Mouse (Mus musculus): Measurements from ENCODE around the gene Clic3. TPM values are rescaled to one million over a fixed set of nuclear protein-coding genes. Genes with fewer than 3 reads are reported as not detected.

Clic3 gene
- total RNA-seq, 2 experiments from 2014 or later, result not detected

DNA sequence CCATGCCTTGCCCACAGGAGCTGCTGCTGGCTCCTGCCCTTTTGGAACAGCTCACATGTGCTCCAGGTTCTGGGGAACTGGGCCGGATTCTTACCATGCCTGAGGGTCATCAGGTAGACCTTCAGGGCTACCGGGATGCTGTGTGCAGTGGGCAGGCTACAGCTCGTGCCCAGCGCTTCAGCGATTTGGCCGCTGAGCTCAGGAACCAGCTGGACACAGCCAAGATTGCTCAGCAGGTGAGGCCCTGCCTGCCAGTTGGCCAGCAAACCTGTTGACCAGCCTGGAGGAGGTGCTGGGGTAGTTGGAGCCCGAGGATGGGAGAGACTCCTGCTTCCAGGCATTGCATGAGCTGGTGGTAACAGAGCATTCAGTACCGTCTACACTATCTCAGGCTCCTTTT is 22.3 kb upstream of the Clic3 start:
- intact Hi-C loops (cut with DNase I; ENCODE audit: low total_unique reads), result no loop called here
- no peak for DNase-seq

DNA sequence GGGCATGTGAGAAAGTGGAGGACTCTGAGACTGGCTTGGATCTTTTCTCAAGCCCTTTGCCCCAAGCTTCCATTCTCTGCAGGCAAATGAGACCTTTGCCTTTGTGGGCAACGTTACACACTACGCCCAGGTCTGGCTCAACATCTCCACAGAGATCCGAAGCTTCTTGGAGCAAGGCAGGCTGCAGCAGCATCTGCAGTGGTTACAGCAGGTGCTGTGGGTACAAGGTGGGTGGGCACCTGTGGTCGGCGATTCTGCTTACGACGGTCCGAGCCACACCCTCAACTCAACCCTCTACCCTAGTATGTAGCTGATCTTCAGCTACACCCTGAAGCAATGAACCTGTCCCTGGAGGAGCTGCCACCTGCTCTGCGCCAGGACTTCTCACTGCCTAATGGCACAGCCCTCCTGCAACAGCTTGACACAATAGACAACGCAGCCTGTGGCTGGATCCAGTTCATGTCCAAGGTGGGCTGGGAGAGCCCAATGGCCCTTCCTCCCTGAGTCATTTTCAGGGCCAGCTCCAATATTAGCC is 20.3 kb upstream of the Clic3 start:
- DNase-seq, result no peak
- intact Hi-C loops (cut with DNase I; ENCODE audit: low total_unique reads), result no loop called here

DNA sequence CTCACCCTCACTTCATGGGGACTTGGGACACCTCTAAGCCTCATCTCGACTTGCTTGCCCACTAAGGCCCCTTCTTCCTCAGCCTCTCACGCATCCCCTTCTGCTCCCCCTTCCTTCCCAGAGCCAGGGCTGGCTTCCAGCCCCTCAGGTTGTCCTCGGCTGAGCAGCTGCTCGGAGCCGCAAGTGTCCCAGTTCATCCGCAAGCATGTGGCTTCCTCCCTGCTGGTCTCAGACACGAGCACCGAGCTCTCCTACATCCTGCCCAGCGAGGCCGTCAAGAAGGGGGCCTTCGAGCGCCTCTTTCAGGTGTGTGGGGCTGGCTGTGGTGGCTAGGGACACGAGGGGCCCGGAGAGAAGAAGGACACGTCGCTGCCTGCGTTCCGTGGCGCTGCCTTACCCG is 15.6 kb upstream of the Clic3 start:
- intact Hi-C loops (cut with DNase I; ENCODE audit: low total_unique reads), result no loop called here

DNA sequence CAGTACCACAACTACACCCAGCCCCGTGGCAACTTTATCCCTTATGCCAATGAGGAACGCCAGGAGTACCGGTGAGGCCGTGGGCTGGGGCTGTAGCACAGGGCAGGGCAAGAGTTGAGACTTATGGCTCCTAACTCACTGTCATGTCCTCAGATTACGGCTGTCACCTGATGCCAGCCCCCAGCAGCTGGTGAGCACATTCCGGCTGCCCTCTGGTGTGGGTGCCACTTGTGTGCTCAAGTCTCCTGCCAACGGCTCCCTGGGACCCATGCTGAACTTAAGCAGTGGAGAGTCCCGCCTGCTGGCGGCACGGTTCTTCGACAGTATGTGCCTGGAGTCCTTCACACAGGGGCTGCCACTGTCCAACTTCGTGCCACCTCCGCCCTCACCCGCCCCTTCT is 14.0 kb upstream of the Clic3 start:
- no peak for DNase-seq
- intact Hi-C loops (cut with DNase I; ENCODE audit: low total_unique reads), result no loop called here

More for the DNA sequence above, 15.6 kb upstream of the Clic3 start:
- no peak for DNase-seq

DNA sequence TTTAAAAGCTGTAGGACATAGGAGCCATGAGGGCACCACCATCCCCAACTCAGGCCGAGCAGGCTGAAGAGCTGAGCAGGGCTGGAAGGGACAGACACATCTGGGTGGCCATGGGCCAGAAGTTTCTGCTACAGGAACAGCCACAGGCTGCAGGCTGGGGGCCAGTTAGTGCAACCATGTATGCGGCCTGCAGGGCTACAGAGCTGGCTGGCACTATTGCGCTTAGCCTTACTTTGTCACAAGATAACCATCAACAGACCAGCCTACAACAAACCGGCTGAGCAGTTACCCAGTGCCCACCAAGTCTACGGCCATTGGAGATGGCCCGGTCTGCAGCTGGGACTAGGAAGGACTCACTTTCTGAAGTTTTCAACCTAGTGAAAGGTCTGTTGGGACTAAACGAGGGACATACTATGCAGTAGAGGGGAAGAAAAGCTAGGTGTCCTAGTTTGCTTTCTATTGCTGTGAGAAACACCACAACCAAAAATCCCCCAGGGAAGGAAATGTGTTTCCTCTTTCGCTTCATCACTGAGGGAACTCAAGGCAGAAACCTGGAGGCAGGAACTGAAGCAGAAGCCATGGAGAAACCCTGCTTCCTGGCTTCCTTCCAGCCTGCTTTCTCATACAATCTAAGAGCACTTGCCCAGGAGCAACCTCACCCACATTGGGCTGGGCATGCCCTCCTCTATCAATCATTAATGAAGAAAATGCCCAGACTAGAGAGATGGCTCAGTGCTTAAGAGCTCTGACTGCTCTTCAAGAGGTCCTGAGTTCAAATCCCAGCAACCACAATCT is 5.6 kb upstream of the Clic3 start:
- intact Hi-C loops (cut with DNase I; ENCODE audit: low total_unique reads), result no loop called here
- DNase-seq, result no peak

DNA sequence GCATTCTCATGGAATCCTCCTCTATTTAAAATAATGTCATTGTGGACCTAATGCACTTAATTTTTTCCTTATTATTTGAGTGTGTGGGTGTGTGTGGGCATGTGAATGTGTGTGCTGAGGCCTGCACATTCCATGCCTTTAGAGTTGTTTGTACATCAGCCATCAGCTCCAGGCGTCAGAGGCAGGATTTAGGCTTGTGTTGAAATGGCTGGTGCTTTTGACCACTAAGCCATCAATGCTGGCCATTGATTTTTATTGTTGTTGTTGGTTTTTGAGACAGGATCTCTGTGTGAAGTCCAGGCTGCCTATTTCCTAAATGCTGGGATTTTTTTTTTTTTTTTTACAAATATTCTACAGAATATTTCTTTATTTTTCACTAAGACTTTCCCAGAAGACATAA is 3.7 kb upstream of the Clic3 start:
- intact Hi-C loops (cut with DNase I; ENCODE audit: low total_unique reads), result no loop called here
- DNase-seq, result no peak

DNA sequence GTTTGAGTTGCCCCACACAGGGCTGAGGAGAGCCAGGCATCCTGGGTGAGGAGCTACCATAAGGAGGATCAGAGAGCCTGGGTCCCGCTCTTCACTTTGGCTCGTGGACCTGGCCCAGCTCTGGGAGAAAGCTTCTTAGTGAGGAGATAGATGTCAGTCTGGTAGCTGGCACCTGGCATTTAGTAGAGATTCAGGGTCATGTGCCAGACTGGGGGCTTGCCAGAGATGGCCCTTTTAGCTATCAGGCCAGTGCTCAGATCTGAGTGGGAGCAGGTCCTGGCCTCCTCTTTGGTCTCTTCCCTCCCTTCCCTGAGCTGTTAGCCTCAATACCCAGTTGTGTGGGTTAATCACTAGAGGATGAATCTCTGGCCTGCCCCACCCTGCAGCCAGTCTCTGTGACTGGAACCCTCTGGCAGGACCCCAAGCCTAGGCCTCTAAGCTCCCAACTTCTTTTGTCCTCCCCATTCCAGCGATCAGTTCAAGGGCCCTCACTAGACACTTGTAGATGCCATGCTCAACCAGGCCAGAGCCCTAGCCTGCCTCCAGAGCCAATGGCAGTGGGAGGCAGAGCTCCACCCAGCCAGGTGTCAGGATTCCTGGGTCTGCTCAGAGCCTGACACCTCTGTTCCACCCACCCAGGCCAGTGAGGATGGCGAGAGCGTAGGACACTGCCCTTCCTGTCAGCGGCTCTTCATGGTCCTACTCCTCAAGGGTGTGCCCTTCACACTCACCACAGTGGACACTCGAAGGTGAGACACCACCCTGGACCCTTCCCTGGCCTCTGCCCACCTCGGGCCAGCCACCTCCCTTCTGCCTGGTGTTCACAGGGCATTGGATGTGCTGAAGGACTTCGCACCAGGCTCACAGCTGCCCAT is 621 bp downstream of the Clic3 start:
- intact Hi-C loops (cut with DNase I; ENCODE audit: low total_unique reads), result no loop called here
- DNase-seq, result no peak

DNA sequence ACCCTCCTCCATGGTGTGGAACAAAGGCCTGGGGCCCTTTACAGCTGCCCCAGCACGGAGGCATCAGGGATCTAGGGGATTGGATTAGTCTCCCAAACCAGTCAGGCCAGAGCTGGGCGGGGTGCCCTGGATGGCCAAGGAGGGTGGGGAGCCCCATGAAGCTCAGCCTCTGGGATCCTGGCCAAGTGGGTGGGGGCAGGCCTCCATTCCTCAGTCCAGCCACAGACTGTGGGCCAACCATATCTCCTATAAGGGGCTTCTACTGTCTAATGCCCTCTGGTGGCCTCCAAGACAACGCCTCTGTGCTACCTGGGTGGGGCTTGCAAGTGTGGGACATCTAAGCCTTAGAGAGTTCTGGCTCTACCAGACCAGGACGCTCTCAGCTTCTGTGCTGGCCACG is 2.3 kb downstream of the Clic3 start:
- peak; percentile 79 for DNase-seq
- intact Hi-C loops (cut with DNase I; ENCODE audit: low total_unique reads), result no loop called here

DNA sequence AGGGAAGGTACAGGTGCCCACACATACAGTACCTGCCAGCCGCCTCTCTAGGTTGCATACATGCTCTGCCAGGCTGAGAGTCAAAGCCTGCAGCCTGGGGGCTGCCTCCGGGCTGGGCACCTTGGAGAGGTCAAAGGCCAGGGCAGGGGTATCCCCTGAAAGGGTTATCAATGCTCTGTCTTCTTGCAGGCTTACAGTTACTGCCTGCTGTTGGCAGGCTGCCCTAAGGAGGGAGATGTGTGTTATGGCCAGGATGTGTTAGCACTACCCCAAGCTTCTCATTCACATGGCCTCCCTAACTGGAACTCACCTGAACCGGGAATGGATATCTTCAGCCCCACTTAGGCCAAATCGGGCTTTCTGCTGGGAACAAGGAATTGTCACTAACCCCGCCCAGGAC is 3.5 kb downstream of the Clic3 start:
- intact Hi-C loops (cut with DNase I; ENCODE audit: low total_unique reads), result no loop called here
- peak; percentile 28 for DNase-seq

DNA sequence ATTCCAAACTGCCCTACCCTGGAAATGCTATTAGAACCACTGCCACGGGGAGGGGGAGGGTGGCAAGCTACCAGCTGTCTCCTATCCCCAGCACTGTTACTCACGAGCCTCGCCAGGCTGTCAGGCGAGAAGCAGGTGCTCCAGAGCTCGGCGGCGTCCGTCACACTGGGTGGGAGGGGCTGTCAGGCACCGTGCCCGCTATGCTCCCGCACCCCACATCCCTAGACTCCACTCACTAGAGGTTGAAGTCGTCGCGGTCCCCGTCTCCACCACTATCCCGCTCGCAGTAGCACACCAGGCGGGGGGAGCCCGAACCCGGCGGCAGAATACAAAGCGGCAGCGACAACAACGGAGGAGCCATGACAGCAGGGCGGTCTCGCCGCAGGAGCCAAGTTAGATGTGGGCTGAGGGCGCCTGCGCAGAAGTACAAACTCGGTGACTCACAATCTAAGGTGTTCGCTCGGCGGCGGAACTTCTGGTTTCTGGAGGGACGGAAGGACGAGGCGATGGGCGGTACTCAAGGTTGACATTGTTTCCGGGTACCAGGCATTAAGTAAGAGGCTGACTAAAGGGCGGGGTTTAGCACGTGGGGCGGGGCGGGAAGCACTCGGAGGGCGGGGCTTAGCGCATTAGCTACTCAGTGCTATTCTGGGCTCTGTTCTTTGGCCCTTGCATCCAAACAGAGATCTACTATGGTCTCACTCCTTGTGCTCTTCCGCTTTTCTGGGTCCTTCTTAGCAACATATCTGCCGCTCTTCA is 4.1 kb downstream of the Clic3 start, which contains the start of gene Paxx:
TSS of gene Paxx (minus strand) at position 544 of the 759 bp plus-strand sequence.
- intact Hi-C loops (cut with DNase I; ENCODE audit: low total_unique reads), result no loop called here
- DNase-seq, result peak; percentile 92

DNA sequence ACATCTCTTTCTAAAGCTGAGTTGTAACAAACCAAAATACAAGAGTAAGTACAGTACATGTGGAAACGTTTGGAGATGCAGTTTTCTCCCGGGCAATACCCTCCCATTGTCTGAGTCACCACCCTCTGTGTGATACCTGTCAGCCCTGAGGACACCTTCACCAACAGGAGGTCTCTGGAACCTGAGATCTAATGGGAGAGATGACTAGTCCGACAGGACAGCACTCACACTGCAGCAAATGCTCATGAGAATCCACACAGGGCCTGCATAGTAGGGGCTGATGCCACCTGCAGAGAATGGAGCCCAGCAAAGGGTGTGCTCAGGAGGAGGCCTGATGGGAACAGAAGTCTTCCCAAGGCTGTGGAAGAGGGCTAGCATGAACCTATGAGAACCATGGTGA is 4.8 kb downstream of the Clic3 start:
- DNase-seq, result no peak

DNA sequence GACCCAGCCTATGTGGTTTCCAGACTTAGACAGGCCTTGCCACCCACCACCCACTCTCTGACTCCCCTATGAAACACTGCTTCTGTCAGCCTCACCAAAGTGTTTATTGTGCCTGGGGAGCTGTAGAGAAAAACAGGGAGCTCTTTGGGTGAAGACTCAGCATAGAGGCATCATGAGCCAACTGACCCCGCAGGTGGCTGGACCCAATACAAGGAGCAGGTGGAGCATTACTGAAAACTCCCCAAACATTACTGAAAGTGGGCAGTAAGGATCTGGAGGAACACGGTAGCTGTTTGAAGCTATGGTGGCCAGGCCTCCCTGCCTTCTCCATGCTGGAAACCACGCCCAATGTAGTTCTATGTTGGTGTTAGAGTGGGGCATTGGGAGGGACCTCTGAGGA is 7.0 kb downstream of the Clic3 start:
- intact Hi-C loops (cut with DNase I; ENCODE audit: low total_unique reads), result no loop called here
- DNase-seq, result no peak

More for the DNA sequence above, 4.8 kb downstream of the Clic3 start:
- intact Hi-C loops (cut with DNase I; ENCODE audit: low total_unique reads), result no loop called here

DNA sequence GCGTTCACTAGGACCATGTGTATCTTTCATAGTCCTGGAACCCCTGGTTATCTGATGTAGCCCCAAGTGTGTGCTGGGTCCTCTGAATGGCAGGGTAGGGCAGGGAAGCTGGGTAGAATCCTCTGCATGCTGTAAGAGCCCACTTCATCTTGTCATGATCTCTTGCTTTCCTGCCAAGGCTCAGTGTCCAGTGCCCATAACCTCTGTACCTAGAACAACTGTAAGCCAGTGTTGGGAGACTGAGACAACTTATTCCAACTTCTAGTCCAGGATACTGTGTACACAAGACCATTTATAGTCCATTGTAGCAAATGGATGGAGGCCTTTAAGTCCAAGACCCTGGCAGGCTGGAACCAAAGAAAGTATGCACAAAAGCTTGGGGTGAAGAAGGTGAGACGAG is 8.6 kb downstream of the Clic3 start:
- intact Hi-C loops (cut with DNase I; ENCODE audit: low total_unique reads), result no loop called here
- no peak for DNase-seq

DNA sequence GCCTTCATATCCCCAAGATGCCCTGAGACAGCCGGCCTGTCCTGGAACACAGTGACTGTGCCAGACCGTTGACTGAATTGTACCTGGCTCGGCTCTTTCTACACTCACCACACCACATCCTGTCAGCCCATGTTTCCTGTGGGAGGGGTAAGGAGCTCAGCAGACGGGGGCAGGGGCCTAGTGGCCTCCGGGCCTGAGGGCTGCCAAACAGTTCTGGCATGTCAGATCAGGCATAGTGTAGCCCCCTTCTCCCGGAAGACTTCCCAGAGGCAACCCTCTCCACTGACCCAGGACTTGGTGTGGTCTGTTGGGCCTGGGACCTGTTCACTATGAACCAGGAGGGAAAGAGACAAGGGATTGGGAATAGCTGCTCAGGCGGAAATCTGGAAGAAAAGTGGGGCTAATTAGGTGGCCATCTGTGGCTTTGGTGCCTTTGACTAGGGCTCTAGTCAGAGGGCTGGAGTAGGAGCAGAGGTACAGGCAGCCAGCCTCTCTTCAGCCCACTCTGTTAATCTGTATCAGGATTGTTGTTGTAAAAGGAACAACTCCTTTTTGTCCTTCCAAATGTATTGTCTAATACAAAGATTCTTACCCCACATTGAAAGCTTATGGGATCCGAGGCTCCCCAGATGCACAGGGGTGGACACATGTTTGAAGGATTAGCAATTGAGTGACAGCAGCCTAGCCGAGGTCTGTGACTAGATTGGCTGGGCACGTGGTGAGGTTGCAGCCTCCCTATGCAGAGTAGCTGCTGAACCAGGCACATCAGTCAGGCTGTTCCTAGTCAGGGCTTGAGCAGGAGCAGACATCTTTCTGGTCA is 9.4 kb downstream of the Clic3 start:
- DNase-seq, result no peak
- intact Hi-C loops (cut with DNase I; ENCODE audit: low total_unique reads), result no loop called here

DNA sequence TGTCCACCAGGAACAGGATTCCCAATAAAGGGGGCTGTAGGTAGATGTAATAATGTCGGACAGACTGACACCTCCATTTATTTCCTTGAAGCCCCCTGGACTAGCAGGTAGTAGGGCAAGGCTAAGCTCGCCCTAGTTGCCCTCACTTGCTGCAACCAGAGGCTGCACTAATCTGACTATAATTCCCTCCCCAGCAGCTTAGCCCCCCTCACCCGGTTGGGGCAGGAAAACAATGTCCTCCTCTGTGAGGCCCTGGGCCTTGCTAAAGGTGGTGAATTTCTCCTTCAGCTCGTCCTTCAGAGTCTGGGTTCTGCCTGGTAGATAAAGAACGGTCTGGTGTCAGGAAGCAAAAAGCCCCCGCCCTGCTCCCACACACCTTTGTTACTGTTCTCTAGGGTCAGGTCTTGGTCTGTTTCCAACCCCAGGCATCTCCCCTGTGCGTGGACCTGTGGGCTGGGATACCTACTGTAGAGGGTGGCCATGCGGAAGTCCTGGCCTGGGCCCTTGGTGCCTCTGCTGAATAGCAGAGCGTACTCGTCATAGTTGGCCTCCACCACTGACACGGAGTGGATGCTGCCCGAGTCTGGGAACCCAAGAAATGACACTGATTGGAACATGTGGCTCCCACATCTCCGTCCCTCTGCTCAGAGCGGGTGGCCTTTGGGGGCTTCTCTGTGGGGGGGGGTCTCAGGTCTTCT is 11.1 kb downstream of the Clic3 start:
- intact Hi-C loops (cut with DNase I; ENCODE audit: low total_unique reads), result no loop called here
- no peak for DNase-seq

DNA sequence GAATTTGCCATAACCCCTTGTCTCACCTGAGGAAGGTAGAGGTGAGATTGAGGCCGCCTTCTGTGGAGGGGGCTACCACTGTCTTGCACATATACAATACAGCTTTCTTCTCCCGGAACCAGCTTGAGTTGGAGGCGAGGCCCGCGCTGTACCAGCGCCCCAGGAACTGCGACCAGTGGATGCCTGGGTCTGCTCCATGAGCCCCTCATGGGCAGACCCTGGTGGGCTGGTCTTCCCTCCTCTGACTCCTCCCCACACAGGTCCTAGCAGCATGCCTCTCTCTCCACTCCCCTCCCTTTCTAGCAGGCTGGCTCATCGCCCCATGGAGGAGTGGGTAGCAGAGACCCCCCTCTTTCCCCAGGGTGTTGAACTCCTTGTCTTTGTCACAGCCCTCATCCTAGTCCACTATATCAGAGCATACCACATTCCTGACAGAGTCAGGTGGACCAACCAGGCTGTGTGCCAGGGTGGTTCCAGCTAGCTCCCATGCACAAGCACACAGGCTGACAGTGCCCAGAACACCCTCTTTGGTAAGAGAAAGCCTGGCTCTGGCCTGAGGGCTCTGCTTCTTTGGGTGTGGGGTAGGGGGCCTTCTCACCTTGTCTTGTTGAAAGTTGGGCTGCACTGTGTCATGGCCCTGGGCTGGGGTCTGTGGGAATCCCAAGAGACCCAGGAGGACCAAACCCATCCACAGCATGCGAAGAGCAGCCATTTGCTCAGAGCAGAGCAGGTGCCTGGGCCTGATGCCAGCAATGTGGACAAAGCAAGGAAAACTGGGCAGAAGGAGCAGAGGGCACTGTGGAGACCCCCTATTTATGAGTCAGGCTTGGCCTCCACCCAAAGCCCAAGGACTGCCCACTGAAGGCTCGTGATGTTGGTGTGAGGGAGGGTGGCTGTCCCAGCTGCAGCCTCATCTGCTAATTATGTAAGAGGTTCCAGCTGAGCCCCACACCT is 12.6 kb downstream of the Clic3 start:
- intact Hi-C loops (cut with DNase I; ENCODE audit: low total_unique reads), result no loop called here
- no peak for DNase-seq

DNA sequence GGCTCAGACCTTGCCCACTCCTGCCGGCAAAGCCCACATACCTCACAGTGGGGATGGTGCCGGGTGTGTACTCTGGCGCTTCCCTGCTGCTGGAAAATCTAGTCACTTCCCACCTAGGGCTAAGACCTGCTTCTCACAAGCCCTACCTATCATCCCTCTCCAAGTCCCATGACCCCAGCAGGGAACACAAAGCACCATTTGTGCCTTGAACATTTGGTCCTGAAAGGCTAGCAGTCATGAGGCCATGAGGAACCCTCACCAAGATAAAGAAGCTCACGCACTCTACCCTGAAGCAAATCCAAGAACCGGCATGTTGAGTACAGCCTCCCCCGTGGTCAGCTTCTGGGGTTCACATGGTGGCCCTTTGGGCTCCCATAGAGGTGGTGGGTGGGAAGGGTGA is 13.3 kb downstream of the Clic3 start, which contains the start of gene Ptgds:
TSS of gene Ptgds (minus strand) at position 78 of the 400 bp plus-strand sequence.
- no peak for DNase-seq
- intact Hi-C loops (cut with DNase I; ENCODE audit: low total_unique reads), result no loop called here
